Mouse (Mus musculus) heart, postnatal 25 days (tissue): ENCODE results near the gene Ddr2. TPM values are rescaled to one million over a fixed set of nuclear protein-coding genes. Genes with fewer than 3 reads are reported as not detected.
"Not testable (repeated sequence)": the region's sequence is repeated elsewhere in the genome, so short reads cannot be mapped to it uniquely, and the experiment has no call there.

ENCODE experiments used
- DNase-seq: peaks from one replicate; pipeline ENCODE4 v3.0.0; 2022; ENCODE audit warnings: low spot score
- intact Hi-C: fragments of 180-260 bp; cut with DNase I; formaldehyde crosslinking; loops from one replicate; pipeline ENCODE4 v1.15.1; 2025
- total RNA-seq, 2 experiments: library from RNA; stranded (reverse); gene quantifications; 2 replicates each; pipeline ENCODE4 v1.2.3; 2021

Ddr2 gene
- total RNA-seq, 2 experiments from 2014 or later, result 23.4 to 29.0 TPM

DNA sequence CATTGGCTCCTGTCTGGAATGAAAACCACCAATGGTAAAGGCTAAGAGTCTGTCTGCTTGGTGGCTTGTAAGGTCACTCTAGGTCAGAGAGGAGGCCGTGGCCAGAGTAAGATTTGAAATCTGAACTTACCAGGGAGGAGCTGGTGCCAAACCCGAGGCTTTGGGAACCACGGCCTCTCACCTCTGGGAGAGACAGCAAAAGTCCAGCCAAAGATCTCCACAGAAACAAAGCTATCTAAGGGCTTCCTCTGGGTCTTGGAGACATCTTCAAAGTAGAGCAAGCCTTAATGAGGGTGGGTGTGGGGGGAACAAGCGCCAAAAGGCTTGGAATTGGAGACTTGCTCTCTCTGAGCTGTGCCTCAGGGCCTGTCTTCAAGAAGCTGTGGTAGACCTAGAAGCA lies 62.1 kb downstream of the Ddr2 start:
- no peak for DNase-seq
- intact Hi-C loops, result no loop called here

GRCm38 (mm10) chr1:170044726-170045471 lies 65.7 kb downstream of the Ddr2 start:
- no peak for DNase-seq
- intact Hi-C loops, result no loop called here

- DNase-seq, result no peak
- intact Hi-C loops, result no loop called here
Observed at GRCm38 (mm10) chr1:170043753-170044152, 66.8 kb downstream of the Ddr2 start.

- intact Hi-C loops, result no loop called here
- DNase-seq, result no peak
Observed at GRCm38 (mm10) chr1:170042996-170043395, 67.6 kb downstream of the Ddr2 start.

- no peak for DNase-seq
- intact Hi-C loops, result no loop called here
Observed at GRCm38 (mm10) chr1:170039402-170039801, 71.2 kb downstream of the Ddr2 start.

DNA sequence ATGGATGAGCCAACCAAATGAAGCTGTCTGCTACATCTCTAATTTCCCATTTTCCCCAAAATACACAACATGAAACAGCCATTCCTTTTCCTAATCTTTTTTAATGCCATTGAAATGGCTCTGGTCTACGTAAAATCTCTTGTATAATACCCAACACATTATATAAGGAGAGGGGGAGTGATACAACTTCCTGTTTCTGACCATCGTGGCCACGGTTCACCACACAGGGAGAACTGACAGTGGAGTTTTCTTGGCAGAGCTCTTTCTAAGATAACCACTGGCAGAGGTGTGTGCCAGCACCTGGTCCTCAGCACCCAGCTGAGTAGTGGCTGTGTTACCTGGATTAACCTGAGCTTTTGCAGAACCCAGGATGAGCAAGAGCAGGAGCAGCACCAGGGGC lies 75.0 kb downstream of the Ddr2 start:
- no peak for DNase-seq
- intact Hi-C loops, result no loop called here

DNA sequence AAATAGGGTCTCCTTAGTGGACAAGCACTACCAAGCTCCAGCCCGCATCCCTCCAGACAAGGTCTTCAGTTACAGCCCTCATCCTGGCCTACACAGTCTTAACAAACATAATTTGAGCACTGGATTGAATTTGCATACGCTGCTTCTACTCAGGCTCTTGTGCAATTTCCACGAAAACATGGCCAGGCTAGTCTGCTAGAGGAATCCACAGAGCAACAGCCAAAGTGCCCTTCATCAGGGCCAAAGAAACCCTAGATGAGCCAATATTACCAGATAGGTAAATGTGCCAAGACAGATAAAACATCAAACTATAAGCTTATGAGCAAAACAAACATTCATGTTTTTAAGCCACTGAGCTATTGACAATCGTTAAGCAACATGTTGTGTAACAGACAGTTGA lies 75.6 kb downstream of the Ddr2 start:
- intact Hi-C loops, result no loop called here
- DNase-seq, result no peak

DNA sequence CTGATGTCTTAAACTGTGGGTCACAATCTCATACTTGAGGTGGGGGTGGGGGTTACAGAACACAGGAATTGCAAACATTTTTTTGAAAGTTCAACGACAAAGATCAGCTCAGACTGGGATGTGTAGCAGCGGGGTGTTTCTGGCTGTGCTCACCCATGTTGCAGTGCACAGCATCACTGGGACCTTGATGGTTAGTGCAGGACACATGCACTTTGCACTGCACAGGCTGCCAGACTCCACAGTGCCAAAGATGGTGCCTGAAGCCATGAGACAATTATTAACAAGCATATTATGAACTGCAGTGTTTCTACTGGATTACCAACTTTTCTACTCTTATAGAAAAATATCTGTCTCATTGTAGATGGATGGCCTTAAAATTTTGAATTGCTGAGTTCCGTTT lies 78.9 kb downstream of the Ddr2 start:
- intact Hi-C loops, result no loop called here
- no peak for DNase-seq

DNA sequence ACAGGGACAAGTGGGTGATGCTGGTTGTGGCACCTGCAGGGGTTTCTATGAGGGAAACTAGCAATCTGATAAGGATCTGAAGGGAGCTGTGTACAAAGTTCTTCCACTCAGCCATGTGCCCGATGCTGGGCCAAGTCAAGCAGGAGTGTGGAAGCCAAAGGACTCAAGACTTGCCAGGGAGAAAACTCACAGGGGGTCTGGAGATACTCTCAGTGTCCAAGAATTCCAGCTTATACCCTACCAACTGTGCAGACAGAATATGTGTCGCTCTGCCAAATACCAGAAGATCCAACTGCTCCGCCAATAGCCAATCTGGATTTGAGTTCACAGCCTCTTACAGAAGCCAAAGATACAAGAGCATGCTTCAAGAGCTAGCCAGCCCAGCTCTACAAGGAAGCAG lies 95.8 kb downstream of the Ddr2 start:
- intact Hi-C loops, result no loop called here

GRCm38 (mm10) chr1:170010716-170011505 lies 99.7 kb downstream of the Ddr2 start:
- peak; percentile 67 for DNase-seq
- intact Hi-C loops, result no loop called here

More for the DNA sequence above, 95.8 kb downstream of the Ddr2 start:
- no peak for DNase-seq

- no peak for DNase-seq
- intact Hi-C loops, result no loop called here
Observed at GRCm38 (mm10) chr1:170009296-170009695, 101.3 kb downstream of the Ddr2 start.

DNA sequence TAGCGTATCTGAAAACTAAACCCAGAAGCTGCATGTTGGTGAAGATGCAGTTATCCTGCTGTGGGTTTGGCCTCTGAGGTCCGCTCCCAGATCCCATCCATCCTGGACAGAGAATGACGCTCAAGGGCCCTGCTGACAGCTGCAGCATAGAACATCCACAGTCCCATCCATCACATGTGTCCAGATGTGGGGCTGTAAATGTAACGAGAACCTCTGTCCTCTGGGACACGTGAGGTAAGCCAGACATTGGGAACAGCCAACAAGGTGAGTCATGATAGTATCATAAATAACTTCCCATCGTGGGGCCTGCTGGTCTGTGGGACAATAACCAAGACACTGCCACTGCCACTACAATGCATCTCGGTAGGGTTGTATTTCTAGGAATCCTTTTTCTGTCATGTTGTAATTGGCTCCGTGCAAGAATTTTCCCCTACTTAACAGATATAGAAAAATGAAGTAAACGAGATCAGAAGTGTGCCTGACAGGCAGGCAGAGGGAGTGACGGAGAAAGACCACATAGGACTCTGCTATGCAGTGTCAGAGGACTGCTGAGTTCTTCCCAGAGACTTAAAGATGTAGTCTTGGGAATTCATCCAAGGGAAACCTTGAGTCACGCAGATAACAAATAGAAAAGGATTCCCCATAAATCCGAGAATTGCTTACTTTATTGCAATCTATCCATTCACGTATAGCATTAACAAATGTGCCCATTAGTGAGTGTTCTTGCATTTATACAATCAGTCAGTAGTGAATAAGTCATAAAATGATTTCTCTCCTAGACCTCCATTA lies 101.9 kb downstream of the Ddr2 start:
- no peak for DNase-seq
- intact Hi-C loops, result no loop called here

GRCm38 (mm10) chr1:170006516-170006915 lies 104.0 kb downstream of the Ddr2 start:
- intact Hi-C loops, result no loop called here
- peak; percentile 29 for DNase-seq

DNA sequence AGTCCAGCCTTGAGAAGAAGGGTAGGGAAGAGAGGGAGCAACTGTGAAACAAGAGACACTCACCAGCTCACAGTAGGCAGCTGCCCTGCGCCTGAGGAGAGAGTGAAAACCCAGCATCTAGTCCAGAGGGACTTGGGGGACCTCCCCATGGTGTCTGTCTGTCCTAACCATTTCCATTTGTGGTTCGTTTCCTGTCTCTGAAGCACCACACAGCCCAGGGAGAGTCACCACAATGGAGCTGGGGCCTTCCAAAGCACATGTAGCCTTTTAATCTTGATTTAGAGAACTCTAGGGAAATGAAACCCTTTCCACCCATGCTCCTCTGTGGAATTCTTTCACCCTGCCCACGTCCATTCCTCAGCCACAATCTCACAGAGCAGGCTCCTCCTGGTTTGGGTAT lies 105.3 kb downstream of the Ddr2 start:
- no peak for DNase-seq
- intact Hi-C loops, result no loop called here

DNA sequence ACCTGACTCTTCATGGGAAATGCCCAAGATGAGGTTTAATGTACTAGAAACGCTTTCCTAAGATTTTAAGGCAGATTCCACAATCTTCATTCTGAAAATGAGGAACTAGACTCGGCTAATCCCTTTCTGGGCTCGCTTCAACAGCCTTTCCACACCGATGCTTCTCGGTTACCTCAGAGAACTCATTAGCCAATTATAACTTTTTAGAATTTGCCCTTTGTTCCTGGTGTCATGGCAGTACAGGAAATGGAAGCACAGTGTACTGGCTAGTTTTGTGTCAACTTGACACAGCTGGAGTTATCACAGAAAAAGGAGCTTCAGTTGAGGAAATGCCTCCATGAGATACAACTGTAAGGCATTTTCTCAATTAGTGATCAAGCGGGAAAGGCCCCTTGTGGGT lies 116.7 kb downstream of the Ddr2 start:
- DNase-seq, intact Hi-C loops: not testable (repeated sequence)

- DNase-seq, result no peak
- intact Hi-C loops, result no loop called here
Observed at GRCm38 (mm10) chr1:169986166-169986565, 124.4 kb downstream of the Ddr2 start.

- DNase-seq, result no peak
- intact Hi-C loops, result no loop called here
Observed at GRCm38 (mm10) chr1:169977621-169978020, 132.9 kb downstream of the Ddr2 start.

DNA sequence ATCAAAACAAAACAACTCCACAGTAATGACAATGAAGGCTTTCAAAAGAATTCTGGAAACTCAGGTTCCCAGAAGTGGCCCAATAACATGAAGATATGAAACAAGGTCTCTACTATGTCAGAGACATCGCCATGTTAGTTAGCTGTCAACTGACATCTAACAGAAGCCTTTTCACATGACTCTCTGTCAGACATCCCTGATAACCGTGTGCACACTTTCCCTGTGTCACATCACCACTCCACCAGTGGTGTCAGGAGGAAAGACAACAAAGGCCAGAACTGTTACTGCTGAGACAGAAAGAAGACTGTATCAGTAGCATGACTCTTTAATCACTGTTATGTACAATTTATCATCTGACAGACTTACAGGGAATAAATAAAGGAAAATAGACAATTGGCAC lies 138.6 kb downstream of the Ddr2 start:
- intact Hi-C loops, result no loop called here
- DNase-seq, result no peak

GRCm38 (mm10) chr1:169970936-169971335 lies 139.6 kb downstream of the Ddr2 start:
- intact Hi-C loops, result no loop called here

DNA sequence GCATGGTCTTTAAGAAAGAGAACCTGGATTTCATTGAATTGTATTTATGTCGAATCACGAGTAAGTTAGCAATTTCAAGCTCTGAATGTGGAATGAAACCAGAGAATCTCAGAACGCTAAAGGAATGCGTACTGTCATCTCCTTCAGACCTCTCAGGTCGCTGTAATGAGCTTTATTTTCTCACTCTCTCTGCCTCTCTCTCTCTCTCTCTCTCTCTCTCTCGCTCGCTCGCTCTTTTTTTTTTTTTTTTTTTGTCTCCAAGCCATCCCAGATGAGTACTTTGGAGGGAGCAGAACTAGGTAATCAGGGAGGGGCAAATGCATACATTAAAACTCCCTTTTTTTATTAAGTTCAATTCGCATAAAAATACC lies 141.1 kb downstream of the Ddr2 start:
- intact Hi-C loops, result loop anchor here (5.0 kb wide), 1 partner anchor 168 kb away; no protein-coding TSS in a partner anchor
- DNase-seq, result no peak

More at GRCm38 (mm10) chr1:169970936-169971335, 139.6 kb downstream of the Ddr2 start:
- DNase-seq, result no peak
